Mouse (Mus musculus) lung, adult 18-20 months (tissue): ENCODE measurements at regions not wholly inside any gene's neighbourhood (a gene's known extent, or its start where the extent isn't known, plus 50 kb on each side); places are given as distances from the start of the nearest gene placed in this dataset.

Source experiments
- DNase-seq, 2 experiments: peaks; one replicate each; pipeline ENCODE4 v3.0.0; 2022; ENCODE audit warnings: mixed read lengths in 2 of 2

DNA sequence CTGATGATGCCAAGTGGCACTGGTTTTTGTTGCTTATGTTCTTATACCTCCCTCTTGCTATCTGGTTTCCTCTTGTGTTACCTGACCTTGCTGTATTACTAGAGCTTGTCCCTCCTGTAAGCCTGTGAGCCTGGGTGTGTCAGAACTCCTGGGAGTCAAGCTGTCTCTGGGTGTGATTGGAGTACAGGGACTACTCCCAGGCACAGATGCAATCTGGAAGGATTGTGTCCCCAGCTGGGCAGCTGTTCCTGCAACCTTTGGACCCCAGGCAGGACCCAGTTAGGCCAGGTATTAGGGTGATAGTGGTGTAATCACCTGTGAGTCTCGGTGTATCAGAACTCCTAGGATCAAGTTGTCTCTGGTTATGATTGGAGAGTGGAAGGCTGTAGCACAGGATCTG is 97.4 kb upstream of the Dock11 start:
- DNase-seq = no peak

DNA sequence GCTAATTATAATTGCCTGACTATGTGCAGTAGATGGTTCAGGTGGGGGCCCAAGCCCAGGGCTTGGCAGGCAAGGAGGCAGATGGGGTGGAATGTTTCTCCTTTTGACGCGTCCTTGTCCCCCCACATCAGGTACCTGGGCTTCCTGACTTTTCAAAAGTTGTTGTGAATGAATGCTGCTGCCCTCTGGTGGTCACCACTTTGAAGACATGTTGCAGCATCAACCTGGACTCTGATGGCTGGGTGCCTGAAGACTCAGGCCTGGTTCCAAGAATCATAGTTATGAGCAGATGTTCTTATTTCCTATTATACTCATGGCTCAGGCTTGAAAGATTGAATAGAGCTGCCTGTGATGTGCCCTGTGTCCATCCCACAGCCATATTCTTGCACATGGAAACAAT is 75.4 kb upstream of the Dock11 start:
- peak; percentile 3 to 19 for DNase-seq

DNA sequence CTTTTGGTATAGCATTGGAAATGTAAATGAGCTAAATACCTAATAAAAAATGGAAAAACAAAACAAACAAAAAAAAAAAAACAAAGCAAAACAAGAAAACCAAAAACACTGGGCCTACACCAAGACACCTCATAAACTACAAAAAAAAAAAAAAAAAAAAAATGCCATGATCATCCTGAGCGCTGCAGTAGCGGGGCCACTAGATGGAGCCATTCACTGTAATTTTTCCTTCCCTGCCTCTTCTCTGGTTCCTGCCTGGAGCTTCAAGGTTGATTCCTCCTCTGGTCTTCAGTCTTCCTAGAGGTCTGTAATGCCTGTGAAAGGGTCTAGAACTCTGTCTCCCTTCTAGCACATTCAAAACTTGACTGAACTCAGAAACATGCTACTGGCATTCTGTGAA is 54.2 kb upstream of the Dock11 start:
- DNase-seq = peak in 1 of 2 experiments; percentile 13

DNA sequence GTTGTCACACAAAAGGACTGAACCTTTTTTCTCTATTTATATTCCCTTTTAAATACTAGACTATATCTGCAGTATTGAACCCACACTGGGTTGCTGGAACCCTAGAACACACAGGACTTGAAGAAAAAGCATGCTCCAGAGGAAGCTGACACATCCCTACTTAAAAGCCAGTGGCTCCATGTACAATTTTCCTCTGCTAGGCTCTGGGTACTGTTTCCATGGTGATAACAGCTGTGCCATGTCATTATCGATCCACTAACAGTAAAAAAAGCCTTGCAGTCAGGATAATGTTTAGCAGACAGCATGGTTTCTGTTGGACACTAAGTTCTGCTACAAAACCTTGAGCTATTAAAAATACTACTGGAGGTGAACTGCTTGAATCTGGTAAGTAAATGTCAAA is 50.6 kb upstream of the Dock11 start:
- no peak for DNase-seq
